Mouse (Mus musculus) frontal cortex, adult (tissue): ENCODE data around the gene Hnrnpr.

Experiments used
- ATAC-seq: cut with Nextera tagmentation; 2 replicates; pipeline ENCODE4 v1.9.2; 2017; ENCODE audit warnings: mild to moderate bottlenecking, moderate library complexity, mixed read lengths; ENCODE audit not compliant: low TSS enrichment

The Hnrnpr gene

DNA sequence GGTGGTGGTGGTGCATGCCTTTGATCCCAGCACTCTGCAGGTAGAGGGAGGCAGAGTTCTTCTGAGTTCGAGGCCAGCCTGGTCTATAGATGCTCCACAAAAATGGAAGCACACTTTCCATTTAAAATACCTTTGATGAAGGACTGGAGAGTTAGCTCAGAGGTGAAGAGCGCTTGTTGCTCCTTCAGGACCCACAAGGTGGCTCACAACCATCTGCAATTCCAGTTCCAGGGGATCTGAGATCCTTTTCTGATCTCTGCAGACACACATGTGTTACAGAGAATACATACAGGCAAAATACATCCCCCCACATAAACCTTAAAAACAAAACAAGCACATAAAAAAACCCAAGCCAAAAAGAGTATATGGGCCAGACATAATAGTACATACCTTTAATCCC, 2.4 kb upstream of the Hnrnpr start:
- no peak for ATAC-seq

- ATAC-seq = no peak
These were observed 962 bp upstream of the Hnrnpr start for GRCm38 (mm10) chr4:136309780-136310179.

DNA sequence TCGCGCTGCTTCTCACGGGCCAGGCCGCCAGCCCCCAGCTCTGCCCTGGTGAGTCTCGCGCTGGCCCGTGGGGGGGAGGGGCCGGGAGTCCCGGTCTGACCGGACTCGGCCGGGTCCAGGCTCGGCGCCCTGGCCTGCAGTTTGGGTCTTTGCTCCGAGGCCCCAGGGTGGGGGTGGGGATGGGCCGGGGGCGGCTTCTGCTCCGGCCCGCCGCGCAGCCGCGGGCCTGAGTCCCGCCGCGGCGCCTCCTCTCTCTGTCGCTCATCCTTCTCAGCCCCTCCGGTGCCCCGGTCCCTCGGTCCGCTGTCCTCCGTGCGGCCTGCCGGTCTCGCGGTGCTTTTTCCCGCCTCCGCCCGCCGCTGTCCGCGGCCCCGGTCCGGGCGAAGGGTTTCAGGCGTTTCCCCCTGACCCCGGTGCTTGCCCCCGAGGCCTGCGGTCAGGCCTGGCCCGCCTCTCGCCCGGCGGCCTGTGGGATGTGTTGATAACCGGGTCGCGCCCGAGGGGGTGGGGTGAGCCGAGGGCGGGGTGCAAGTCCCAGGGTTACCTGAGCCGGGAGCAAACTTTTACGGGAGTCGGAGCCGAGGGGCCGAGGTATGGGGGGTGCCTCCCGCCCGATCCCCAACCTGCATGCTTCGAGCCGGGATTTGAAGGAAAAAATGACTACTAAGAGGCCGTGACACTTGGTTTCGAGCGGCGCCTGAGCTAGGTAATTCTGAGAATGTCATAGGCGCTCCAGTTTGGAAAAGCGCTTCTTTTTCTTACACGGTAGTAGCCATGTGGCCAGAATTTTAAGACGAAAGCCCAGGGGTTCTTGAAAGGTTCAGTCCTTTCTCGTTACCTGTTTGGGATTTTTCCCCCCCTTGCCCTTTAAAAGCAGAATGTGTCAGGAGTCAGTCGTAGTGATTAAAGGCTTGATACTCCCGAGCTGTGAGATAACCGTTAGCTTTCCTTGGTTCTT, 579 bp downstream of the Hnrnpr start:
- peak; percentile 24; the same call in 1 of the 2 replicates for ATAC-seq

DNA sequence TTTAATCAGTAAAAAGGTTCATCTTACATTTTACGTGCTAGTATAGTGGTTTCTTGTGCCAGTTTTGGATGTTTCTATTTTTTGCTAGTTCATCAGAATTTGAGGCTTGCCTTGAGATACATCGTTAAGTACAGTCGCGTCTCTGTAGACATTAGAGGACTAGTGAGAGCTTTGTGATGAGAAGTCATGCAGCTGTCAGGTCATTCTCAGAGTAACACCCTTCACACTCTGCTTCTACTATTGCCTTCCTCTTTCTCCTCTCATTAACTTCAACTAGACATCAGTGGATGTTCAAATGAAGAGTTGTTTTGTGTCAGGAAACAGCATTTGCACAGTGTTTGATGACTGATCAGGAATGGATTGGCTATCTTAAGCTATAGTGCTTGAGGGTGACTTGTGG, 1.9 kb downstream of the Hnrnpr start:
- no peak for ATAC-seq

DNA sequence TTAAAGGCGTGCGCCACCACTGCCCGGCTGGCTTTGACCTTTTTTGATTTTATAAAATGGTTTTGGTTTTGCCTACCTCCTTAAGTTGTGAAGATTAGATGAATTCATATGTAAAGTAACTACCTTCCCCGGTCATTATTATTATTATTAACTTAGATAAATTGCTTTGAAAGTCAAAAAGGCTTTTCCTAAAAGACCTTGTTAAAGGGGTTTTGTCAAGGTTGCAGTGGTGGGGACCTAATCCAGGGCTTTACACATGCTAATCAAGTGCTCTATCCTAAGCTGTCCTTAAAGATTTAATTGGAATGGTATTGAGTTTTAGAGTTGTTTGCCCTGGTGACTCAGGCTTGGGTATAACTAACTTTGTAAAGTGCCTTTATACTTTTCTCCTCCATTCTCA, 6.9 kb downstream of the Hnrnpr start:
- no peak for ATAC-seq

- no peak for ATAC-seq
These were observed 9.3 kb downstream of the Hnrnpr start for GRCm38 (mm10) chr4:136320016-136320415.

GRCm38 (mm10) chr4:136324226-136324625, 13.5 kb downstream of the Hnrnpr start:
- no peak for ATAC-seq

GRCm38 (mm10) chr4:136327238-136327637, 16.5 kb downstream of the Hnrnpr start:
- no peak for ATAC-seq

GRCm38 (mm10) chr4:136328115-136328514, 17.4 kb downstream of the Hnrnpr start:
- no peak for ATAC-seq

GRCm38 (mm10) chr4:136331709-136332108, 21.0 kb downstream of the Hnrnpr start:
- ATAC-seq = no peak

DNA sequence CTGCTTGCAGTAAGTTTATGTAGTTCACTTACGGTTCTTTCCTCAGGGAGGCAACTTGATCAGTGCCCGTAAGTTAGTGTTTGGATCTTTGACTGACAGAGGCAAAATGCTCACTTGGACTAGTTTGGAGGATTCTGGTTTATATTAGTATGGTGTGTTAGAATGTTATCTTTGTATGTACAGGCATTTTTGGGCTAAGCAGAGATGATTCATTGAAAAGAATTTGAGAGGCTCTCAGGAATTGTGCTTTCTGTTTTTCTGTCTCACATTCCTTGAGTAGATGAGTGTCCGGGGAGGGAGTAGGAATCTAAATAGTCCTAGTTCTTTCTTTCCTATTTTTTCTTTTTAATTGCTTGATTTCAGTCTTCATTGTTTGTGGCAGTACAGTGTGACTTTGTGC, 22.4 kb downstream of the Hnrnpr start:
- no peak for ATAC-seq

GRCm38 (mm10) chr4:136335065-136335464, 24.3 kb downstream of the Hnrnpr start:
- ATAC-seq = no peak

DNA sequence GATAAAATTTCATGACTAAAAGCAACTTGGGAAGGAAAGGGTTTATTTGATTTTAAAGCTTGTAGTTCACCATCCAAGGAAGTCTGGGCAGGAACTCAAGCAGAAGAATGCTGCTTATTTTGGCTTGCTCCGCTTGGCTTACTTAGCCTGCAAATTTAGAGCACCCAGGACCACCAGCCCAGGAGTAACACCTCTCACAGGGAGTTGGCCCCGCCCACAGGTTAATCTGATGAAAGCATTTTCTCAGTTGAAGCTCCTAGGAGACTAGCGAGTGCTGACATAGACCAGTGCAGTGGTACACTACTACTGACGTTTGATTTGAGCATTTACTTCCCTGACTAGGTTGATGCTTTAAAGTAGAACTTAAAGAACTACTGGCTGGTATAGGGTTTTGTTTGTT, 26.4 kb downstream of the Hnrnpr start:
- ATAC-seq = no peak

DNA sequence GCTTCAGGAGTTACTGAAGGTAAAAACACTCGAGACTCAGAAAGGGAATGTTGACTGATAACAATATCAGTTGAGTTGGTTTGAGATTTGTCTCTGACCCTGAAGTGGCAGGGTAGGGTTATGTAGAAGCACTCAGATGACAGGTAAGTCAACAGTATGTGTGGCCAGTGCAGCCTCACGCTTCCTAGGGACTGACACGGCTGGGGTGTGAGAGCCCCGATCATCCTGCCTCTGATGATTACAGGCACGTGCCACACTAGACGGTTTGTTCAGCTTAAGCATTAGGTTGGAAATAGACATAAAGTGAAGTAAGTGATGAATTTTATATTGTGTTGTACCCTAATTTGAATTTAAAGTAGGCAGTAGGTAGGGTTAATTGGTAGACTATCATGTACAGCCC, 38.9 kb downstream of the Hnrnpr start:
- ATAC-seq = no peak

GRCm38 (mm10) chr4:136357026-136357425, 46.3 kb downstream of the Hnrnpr start:
- ATAC-seq = no peak

- ATAC-seq = no peak
These were observed 46.7 kb downstream of the Hnrnpr start for GRCm38 (mm10) chr4:136357429-136357828.

GRCm38 (mm10) chr4:136367856-136368255, 57.1 kb downstream of the Hnrnpr start:
- peak; percentile 60; the same call in 1 of the 2 replicates for ATAC-seq

GRCm38 (mm10) chr4:136369727-136370126, 59.0 kb downstream of the Hnrnpr start:
- ATAC-seq = no peak

- peak; percentile 93 for ATAC-seq
These were observed 62.9 kb downstream of the Hnrnpr start for GRCm38 (mm10) chr4:136373494-136374181.

GRCm38 (mm10) chr4:136377001-136377400, 66.3 kb downstream of the Hnrnpr start:
- ATAC-seq = no peak

DNA sequence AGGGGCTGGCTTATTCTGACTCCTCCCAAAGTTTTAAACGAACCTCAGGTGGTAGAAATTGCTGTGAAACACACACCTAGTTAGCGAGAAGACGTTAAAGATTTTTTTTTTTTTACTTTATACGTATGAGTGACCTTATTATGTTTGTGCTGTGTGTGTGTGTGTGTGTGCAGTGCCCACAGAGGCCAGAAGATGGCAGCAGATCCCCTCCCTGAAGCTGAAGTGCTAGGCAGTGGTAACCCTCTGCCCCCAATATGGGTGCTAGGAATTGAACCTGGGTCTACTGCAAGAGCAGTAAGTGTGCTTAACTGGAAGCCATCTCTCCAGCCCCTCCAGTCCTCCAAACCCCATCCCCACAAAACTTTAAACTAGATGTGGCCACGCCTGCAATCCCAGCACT, 72.3 kb downstream of the Hnrnpr start:
- ATAC-seq = no peak

GRCm38 (mm10) chr4:136383839-136384238, 73.1 kb downstream of the Hnrnpr start:
- no peak for ATAC-seq

GRCm38 (mm10) chr4:136387261-136387660, 76.5 kb downstream of the Hnrnpr start:
- ATAC-seq = no peak
